Mouse (Mus musculus): ENCODE measurements around the gene Dis3l.

The Dis3l gene

GRCm38 (mm10) chr9:64341254-64341566 lies at the start of gene Dis3l:
Dis3l (minus strand) TSS chr9:64341288.
- in situ Hi-C loops (cut with MboI) = no loop called here

GRCm38 (mm10) chr9:64389576-64390292 lies 48.6 kb upstream of the Dis3l start:
- in situ Hi-C loops (cut with MboI) = loop anchor here (10.0 kb wide), 1 partner anchor 545 kb away; no protein-coding TSS in a partner anchor

- in situ Hi-C loops (cut with MboI) = no loop called here
These were observed 45.6 kb upstream of the Dis3l start for GRCm38 (mm10) chr9:64386466-64387211.

GRCm38 (mm10) chr9:64385511-64386465 lies 44.7 kb upstream of the Dis3l start, which contains the start of gene Megf11:
Megf11 (plus strand) TSS chr9:64385626.
- in situ Hi-C loops (cut with MboI) = no loop called here

GRCm38 (mm10) chr9:64383021-64383788 lies 42.1 kb upstream of the Dis3l start:
- in situ Hi-C loops (cut with MboI) = no loop called here

- in situ Hi-C loops (cut with MboI) = no loop called here
These were observed 35.3 kb upstream of the Dis3l start for GRCm38 (mm10) chr9:64376380-64376779.

- in situ Hi-C loops (cut with MboI) = no loop called here
These were observed 30.3 kb upstream of the Dis3l start for GRCm38 (mm10) chr9:64371305-64371819.

GRCm38 (mm10) chr9:64369871-64370270 lies 28.8 kb upstream of the Dis3l start:
- in situ Hi-C loops (cut with MboI) = no loop called here

GRCm38 (mm10) chr9:64361231-64361950 lies 20.3 kb upstream of the Dis3l start:
- in situ Hi-C loops (cut with MboI) = no loop called here

- in situ Hi-C loops (cut with MboI) = no loop called here
These were observed 14.5 kb upstream of the Dis3l start for GRCm38 (mm10) chr9:64355627-64356026.

GRCm38 (mm10) chr9:64351191-64351590 lies 10.1 kb upstream of the Dis3l start:
- in situ Hi-C loops (cut with MboI) = no loop called here

- in situ Hi-C loops (cut with MboI) = no loop called here
These were observed 8.4 kb upstream of the Dis3l start for GRCm38 (mm10) chr9:64349490-64349889.

GRCm38 (mm10) chr9:64347377-64347776 lies 6.3 kb upstream of the Dis3l start:
- in situ Hi-C loops (cut with MboI) = no loop called here

GRCm38 (mm10) chr9:64345931-64346330 lies 4.8 kb upstream of the Dis3l start:
- in situ Hi-C loops (cut with MboI) = no loop called here

- in situ Hi-C loops (cut with MboI) = no loop called here
These were observed 2.6 kb upstream of the Dis3l start for GRCm38 (mm10) chr9:64343656-64344055.

GRCm38 (mm10) chr9:64341671-64342070 lies 583 bp upstream of the Dis3l start:
- in situ Hi-C loops (cut with MboI) = no loop called here

GRCm38 (mm10) chr9:64340351-64341253 lies 486 bp downstream of the Dis3l start:
- in situ Hi-C loops (cut with MboI) = no loop called here

- in situ Hi-C loops (cut with MboI) = no loop called here
These were observed 1.7 kb downstream of the Dis3l start for GRCm38 (mm10) chr9:64339361-64339760.

- in situ Hi-C loops (cut with MboI) = no loop called here
These were observed 5.3 kb downstream of the Dis3l start for GRCm38 (mm10) chr9:64335825-64336224.

Measured in mature B cell (primary cell).